Mouse (Mus musculus): ENCODE data around the gene Lmo2. TPM values are rescaled to one million over a fixed set of nuclear protein-coding genes. Genes with fewer than 3 reads are reported as not detected.

The Lmo2 gene
- polyA plus RNA-seq, 2 experiments from 2014 or later, result 0.38 to 2.1 TPM

DNA sequence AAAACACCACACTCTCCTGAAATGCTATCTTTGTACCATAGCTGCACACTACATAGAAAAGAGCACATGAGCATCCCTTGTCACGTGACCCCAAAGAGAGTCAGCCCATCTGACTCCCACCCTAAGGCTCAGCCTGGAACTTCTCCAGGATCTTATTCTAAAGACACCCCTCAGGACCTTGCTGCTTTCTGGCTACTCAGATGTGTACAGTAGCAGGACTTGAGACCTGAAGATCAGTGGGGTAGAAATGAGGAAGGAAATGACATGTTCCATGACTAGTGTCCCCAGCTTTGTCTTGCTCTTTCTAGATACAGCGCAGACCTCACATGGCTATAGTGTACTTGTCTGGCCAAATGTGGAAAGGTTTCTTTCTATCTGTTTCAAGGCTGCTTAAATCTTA lies 12.9 kb upstream of the Lmo2 start:
- ATAC-seq, result no peak

DNA sequence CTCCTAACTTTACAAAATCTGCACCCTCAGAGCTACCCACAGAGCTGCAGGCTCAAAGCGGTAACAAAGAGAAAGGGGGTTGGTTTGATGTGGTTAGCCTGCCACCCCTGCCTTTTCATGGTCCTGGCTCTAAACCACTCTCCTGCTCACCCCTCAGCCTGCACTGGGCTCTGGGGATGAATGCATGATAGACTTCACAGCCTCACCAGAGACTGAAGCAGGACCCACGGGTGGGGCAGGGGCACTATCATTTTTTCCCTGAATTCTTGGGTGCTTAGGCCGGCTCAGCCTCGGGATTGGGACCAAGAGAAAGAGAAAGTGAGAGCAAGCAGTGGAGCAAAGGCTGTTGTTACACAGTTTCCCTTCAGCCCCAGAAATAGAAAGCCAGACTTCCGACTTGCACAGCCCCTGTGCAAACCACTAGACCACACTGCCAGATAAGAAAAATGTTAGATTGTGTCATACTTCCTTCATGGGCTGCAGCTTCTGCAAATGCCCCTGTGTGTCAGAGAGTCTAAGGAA lies 12.2 kb upstream of the Lmo2 start:
- peak; percentile 37 for ATAC-seq

DNA sequence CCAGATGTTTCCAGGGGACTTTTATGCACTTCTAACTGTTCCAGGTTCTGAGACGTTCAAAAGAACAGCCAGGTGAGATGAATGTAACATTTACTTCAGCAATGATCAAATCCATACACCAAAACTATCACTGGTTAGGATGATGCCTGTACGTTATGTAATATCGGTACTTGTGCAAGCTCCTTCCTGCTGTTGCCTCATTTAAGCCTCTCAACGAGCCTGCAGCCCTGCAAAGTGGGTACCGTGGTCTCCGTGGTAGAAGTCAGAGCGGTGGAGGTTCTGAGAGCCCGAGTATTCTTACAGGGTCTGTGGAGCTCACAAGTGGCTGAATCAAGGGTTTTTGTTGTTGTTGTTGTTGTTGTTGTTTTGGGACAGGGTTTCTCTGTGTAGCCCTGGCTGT lies 10.9 kb upstream of the Lmo2 start:
- ATAC-seq, result no peak

DNA sequence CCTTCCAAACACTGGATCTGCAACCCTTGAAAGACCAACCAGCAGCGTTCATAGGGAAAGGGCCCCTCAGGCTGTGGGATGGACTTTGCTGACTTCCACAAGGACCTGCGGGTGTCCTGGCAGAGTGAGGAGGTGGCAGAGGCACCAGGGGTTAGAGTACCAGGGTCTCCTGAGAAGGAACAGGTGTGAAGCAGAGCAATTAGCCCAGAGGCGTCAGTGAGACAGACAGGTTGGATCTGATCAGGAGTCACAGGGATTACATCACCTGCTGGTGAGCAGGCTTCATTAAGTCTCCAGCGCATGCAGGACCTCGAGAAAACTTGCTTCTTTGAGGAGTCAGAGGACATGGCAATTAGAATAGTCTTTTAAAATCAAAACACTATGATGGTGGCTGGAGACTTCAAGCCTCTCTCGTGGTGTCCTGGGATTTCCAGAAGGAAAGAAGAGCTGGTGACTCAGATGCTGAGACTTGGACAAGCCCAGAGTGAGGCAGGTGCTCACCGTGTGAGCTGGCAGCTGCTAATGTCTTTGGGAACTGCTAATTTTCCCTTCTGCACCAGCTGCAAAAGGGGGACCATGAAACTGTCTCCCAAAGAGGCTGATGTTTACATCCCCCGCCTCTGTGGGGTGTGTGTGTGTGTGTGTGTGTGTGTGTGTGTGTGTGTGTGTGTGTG lies 9.7 kb upstream of the Lmo2 start:
- no peak for ATAC-seq

DNA sequence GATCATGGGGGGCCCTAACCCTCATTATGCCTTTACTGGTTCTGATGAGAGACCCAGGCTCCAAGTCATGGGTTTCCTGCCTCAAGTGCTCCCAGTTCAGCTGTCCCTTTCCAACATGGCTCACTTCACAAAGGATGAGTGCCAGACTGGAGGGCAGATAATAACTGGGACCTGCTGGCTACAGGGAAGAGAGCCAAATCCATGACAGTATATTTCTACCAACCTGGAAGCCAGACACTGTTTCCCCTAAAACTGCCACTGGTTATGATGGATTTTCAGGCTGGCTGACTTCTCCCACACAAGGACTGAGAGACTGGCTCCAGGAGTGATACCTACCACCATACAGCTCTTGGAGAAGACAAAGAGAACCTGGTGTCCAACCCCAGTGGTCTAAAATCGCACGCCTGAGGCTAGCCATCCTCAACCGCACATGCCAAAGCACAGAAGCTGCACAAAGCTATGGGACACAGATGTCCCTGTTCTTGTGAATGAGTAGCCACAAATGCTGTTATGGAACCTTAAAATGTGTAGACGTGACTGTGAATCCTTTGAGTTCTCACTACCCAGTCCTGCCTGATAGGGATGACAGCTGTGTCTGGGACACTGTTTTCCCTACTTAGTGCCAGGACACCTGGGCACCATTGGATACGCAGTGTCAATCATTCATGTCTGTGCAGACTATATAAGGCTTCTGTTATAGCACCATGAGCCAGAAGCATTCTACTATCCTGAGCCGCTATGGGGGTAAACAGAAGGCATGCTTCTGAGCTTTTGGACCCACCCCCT lies 4.5 kb upstream of the Lmo2 start:
- no peak for ATAC-seq

DNA sequence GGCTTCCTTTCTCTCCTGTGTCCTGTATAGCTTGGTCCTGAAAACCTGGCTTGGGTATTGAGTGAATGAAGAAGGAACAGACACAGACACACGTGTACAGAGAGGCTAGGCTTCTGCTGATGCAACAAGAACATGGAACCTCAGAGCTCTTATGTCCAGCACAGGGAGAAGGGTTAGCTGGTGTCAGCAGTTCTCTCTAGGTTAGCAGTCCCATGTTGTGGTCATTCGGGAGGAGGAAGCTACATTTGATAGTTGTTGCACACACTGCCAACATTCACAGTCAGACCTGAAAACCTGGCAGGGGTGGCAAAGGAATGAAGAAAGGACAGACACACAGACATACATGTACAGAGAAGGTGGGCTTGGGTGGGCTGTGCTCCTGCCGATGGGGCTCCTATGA lies 2.1 kb upstream of the Lmo2 start:
- no peak for ATAC-seq

DNA sequence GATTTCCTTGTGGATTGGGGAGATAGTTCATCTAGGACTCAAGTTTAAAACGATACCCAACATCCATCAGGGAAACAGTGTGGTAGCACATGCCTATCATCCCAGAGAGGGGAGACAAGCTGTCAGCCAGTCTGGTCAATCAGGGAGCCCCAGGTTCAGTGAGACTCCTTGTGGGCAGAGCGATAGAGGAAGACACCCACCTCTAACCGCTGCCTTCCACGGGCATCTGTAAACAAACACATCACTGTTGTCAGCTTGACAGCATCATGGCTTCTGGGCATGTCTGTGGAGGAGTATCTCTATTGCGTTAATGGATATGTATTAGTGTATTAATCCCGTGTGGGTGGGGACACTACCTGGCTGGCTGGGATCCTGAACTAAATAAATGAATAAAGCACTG lies 919 bp upstream of the Lmo2 start:
- ATAC-seq, result no peak

DNA sequence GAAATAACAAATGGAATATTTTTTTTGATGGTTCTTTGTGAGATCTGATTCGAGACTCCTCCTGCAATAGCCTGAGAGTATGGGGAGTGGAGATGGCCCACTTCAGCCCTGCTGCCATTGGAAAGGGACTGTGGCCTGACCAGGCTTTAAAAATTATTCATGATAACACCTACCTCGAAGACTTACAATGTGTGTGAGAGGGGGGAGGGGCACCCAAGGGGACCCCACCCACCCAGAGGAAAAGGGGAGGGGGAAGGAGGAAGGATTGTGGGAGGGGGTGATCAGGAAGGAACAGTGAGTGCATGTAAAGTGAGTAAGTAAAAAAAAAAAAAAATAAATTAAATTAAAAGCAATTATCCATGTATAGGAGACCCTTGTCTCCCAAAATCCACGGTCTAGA lies 848 bp downstream of the Lmo2 start:
- no peak for ATAC-seq

DNA sequence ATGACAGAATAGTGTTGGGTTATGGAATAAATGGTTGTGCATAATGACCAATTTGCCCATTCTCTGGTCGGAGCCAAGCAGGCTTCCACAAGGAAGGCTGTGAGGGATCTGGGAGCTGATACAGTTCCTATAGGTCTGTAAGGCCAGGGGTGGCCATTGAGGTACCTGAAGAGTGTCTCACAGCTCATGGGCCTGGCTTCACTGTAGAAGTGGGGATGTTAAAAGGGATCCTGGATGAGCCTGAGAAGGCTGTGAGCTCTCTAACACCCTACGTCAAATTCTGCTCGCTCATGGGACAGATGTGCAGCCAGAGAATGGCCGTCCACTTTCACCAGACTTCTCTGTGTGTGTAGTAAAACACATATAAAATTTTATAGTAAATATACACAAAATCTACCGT lies 1.3 kb downstream of the Lmo2 start:
- no peak for ATAC-seq

DNA sequence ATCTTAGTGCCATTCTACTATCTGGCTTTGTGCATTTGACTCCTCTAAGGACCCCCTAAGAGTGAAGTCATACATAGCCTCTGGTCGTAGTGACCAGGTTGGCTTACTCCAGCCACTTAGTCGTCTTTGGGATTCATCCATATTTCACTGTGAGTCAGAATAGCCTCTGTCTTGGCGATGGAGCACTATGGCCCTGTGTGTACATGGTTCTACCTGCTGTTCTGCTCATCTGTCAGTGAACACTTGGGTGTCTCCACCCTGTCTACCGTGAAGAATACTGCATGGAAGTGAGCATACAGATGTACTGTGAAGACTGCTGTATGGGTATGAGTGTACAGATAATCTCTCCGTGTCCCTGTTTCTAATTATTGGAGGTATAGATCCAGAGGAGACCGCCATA lies 1.8 kb downstream of the Lmo2 start:
- ATAC-seq, result no peak

DNA sequence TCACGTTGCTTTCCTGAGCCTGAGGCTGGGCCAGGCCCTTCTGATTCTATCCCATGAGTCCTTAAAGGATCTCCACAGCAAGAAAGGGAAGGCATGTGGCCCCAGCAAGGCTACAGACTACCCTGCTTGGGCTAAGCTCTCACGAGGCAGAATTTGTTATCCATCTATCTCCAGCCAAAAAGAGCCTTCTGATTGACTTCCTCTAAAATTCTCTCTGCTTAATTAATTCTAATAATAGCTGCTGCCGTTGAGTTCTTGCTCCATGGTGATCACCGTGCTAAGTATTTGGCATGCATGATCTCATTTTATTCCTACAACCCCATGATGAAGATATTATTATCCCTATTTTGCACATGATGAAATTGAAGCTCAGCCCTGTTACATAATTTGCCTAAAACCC lies 4.6 kb downstream of the Lmo2 start:
- ATAC-seq, result no peak

DNA sequence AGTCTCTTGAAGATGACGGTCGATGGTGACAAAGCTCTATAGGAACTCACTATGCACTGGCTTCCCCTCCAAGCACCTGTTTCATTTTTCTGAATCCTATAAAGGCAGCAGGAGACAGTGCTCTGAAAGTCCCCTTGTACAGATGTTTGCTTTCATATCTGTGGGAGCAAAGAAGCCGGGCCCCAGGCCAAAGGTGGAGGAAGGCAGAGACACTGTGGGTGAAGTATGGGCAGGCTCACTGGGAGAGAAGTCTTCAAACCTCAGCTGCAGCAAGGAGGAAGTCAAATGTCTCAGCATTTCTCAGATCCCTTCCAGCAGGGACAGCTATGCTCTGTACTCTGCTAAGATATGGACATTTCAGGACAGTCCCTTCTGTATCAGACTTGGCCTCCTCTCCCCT lies 7.6 kb downstream of the Lmo2 start:
- no peak for ATAC-seq

DNA sequence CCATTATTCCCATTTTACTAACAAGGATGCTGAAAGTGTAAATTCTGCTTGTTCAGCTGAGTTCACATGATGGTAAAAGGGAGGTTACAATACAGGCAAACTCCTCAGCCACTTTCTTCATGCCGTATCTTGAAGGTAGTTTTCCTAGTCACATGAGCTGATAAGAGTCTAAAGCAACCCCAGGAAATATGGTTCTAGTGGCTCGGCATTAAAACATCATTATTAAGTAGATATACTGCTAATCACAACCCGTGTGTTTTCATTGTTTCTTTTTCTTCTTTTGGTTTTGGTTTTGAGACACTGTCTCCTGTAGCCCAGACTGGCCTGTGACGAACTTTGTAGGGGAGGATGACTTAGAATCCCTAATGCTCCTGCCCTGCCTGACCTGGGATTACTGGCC lies 10.4 kb downstream of the Lmo2 start:
- no peak for ATAC-seq

DNA sequence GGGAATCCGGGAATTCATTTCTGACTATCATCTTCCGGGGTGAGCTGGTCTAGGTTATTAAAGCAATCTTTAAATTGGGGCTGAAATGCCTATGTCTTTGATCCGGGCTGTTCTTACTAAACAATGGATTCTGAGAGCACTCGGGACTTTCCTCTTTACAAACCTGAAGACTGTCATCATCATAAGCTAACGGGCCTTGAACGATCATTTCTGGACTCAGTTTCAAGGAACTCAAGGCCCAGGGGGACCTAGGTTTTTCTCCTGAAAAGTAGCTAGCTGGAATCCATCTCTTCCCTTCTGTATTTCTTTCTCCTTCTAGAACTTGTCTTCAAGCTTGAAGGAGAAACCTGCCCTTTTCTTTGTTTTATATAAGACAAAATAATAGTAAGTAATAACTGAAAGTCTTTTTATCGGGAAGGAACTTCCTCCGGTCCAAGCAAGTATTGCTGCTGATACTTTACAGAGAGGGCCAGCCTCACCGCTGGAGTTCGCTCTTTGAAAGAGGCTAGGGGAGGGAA lies 11.2 kb downstream of the Lmo2 start:
- no peak for ATAC-seq

DNA sequence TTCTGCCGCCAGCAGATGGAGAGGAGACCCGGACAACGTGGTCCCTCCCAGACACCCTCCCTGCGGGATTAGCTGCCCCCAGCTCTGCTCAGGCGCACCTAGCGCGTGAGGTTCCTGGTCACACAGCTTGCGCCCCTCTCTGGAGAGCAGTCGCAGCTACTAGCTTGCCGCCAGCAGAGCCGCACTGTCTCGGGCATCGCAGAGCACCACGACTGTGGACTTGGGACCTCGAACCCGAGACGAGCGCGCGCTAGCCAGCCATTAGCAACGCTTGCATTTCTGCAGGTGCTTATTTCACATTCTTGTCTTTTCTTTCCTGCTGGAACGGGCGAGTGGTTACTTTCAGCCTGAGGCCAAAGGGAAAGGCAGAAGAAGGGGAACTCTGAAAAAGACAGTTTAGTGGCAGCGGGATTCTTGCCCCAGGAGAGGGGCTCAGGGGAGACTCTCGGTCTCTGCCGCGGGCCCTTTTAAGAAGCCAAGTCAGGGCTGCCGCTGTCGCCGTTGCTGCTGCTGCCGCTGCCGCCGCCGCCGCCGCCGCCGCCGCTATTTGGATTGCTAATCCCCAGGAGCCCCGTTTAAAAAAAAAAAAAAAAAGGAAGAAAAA lies 11.8 kb downstream of the Lmo2 start:
- peak; percentile 42 for ATAC-seq

DNA sequence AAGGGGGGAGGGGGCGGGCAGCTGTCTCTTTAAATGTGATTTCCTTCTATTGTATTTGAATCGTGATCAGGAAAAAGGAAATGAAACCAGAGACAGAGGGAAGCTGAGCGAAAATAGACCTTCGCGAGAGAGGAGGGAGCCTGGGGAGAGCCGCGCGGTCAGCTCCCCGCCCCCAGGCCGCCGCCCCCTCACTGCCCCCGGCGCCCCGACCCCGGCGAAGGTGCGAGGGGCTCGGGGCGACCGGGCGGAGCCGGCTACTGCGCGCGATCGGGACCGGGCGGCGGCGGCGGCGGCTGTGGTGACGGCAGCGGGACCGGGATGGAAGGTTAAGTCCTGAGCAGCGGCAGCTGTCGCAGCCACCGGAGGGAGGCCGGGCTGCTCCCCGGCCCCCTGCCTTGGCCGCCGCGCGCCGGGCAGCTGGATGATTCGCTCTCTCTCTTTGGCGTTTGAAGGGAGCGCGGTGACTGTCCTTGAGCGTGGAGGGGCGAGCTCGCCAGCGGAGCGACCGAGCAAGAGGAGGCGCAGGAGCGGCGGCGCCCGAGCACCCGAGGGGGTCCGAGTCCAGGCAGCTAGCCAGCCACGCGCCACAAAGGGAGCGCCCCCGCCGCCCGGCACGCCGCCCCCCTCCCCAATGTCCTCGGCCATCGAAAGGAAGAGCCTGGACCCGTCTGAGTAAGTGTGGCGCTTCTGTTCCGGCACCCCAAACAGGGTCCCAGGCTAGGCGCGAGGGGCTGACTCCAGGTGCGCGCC lies 12.4 kb downstream of the Lmo2 start:
- peak; percentile 45 for ATAC-seq

DNA sequence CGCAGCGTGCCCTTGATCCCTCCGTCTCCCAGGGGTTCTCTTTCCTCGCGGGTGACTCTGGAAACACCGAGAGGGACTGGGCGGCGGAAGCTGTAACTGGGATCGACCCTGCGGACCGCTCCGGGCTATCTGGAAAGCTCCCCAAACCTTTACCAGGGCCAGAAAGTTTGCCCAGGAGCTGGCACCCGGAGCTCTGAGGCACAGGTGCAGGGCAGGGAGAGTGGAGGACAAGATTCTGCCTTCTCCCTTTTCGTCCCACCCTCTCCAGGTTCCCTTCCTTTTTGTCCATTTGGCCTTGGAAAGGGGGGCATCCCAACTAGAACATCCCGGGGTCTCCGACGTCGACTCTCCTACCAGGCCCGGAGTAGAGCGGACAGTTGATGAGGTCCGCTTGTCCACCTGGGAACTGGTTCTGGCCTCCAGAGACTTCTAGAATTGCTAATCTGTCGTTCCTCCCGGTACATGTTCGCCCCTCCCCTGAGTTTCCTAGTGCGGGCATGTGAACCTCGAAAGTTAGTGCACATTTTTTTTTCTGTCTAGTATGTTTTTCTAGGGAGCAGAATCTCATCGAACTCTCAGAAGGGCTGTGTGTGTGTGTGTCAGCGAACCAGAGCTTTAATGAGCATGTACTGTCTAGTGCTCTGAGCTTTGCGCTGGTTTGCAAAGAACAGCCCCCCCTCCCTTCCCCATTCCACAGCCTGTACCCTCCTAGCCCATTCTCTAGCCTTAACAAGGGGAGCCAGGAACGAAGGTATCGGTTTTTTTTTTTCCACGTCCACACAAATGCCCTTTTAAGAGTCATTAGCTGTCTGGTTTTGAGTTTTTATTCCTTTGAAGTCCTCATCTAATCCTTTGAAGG lies 13.2 kb downstream of the Lmo2 start:
- ATAC-seq, result no peak

DNA sequence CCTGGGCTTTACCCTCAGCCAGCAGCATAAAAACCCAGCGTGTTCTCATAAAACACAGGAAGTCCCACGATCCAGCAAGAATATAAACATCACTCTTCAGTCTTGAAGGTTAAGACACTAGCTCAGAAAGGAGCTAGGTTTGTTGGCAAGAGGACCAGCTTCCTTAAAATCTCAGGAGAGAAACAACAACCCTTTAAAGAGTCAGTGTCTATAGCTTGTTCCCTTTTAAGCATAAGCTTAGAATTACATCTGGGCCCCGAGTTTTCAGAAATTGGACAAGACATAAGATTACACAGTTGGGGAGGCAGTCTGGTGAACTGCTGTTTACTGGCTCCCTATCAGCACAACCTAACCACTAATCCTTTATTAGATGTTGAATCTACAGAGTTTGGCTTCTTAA lies 14.1 kb downstream of the Lmo2 start:
- ATAC-seq, result no peak

DNA sequence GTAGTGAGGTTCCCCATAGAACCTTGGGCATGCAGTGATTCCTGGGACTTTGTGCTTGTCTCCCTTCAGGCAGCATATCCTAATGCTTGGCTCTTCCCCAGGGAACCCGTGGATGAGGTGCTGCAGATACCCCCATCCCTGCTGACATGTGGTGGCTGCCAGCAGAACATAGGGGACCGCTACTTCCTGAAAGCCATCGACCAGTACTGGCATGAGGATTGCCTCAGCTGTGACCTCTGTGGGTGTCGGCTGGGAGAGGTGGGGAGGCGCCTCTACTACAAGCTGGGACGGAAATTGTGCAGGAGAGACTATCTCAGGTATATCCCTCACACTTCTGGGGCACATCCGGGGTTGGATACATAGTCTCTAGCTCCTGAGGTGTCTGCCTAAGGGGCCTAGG lies 18.1 kb downstream of the Lmo2 start:
- no peak for ATAC-seq

DNA sequence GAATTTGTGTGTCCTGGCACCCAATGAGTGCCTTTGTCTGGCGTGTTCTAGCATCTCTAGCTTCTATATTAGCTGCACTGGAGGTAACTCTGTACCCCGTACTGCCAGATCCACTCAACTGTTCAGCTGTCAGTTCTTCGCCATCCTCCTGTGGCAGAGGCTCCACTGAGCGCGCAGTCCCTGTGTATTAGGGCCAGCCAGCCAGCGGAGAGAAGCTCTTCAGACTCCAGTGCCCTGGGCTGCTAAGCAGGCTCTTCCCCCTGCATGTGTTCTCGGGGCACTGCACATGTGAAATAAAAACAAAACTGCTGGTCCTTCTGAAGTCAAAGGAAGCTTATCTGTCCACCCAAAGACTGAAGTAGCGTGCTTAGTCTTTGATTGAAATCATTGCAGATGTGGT lies 19.4 kb downstream of the Lmo2 start:
- no peak for ATAC-seq

DNA sequence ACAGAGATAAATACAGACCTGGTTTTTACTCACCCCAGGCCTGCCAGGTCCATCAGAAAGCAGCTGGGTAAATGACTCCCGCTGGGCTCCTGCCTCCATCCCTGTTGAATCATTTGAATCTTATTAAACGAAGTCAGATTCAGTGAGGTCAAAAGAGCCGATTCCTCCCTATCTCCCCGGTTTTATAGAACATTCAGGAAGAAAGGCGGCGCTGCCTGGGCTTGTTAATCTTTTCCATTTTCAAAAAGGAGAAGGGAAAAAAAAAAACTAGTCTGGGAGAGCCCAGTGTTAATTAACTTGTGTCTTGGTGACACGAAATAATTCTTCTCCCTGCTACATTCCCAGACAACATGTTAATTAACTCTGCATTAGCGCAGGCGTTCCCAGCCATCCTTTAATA lies 19.9 kb downstream of the Lmo2 start:
- no peak for ATAC-seq

DNA sequence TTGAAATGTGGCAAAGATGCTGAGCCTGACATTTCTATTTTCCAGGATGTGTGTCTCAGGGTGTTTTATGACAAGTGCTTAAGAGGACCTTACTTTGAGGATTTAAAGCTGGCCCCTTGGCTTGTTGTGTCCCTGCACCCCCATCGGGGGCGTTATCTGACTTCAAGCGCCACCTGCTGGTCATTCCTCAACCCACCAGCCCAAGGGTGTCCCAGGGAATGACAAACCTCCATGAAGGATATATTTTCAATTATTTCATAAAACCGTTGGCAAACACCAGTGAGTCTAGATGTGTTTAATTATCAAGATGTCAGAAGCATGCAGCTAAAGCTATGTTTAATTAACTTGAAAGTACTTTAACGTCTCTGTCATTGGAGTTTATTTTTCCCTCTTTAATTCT lies 24.5 kb downstream of the Lmo2 start:
- no peak for ATAC-seq

All from CD4-positive, CD25-positive, alpha-beta regulatory T cell, adult 4 months (primary cell).